Mouse (Mus musculus) stomach, postnatal 0 days (tissue): ENCODE data around the gene Fnbp1l. TPM values are rescaled to one million over a fixed set of nuclear protein-coding genes. Genes with fewer than 3 reads are reported as not detected.

ENCODE experiments used
- ATAC-seq: fragments of 200-750 bp; cut with Nextera tagmentation; 2 replicates; pipeline ENCODE4 v1.8.0; 2017; ENCODE audit not compliant: low FRiP score, low TSS enrichment
- DNase-seq: peaks from one replicate; pipeline ENCODE4 v3.0.0-alpha.2; 2016; ENCODE audit warnings: low spot score
- H3K27ac ChIP-seq: fragments of 300-500 bp; sonication (generic); replicated peaks from 2 replicates; pipeline ENCODE4 v1.5.1; 2014; ENCODE audit warnings: mild to moderate bottlenecking, control low read depth
- H3K27me3 ChIP-seq: fragments of 300-500 bp; sonication (generic); 2 replicates; pipeline ENCODE4 v1.6.1; 2014; ENCODE audit warnings: low read length; ENCODE audit not compliant: control insufficient read depth, insufficient read depth
- H3K36me3 ChIP-seq: fragments of 300-500 bp; sonication (generic); 2 replicates; pipeline ENCODE4 v1.6.1; 2014; ENCODE audit warnings: low read length, mixed read lengths; ENCODE audit not compliant: control insufficient read depth, insufficient read depth
- H3K4me1 ChIP-seq: fragments of 300-500 bp; sonication (generic); replicated peaks from 2 replicates; pipeline ENCODE4 v1.6.1; 2014; ENCODE audit warnings: antibody characterized with exemption; ENCODE audit not compliant: control insufficient read depth, insufficient read depth
- H3K4me2 ChIP-seq: fragments of 300-500 bp; sonication (generic); replicated peaks from 2 replicates; pipeline ENCODE4 v1.6.1; 2014; ENCODE audit warnings: low read depth, mild to moderate bottlenecking, control low read depth, moderate library complexity
- H3K4me3 ChIP-seq: fragments of 300-500 bp; sonication (generic); 2 replicates; pipeline ENCODE4 v1.5.1; 2014; ENCODE audit warnings: low read depth, low read length, control low read depth
- H3K9ac ChIP-seq: fragments of 300-500 bp; sonication (generic); 2 replicates; pipeline ENCODE4 v1.6.1; 2014; ENCODE audit warnings: mild to moderate bottlenecking, low read length, control low read depth, mixed read lengths
- H3K9me3 ChIP-seq: fragments of 300-500 bp; sonication (generic); 2 replicates; pipeline ENCODE4 v1.6.1; 2016; ENCODE audit warnings: low read length; ENCODE audit not compliant: control insufficient read depth
- CTCF ChIP-seq: IDR thresholded peaks from 2 replicates; pipeline ENCODE4 v1.5.1; 2016; ENCODE audit warnings: antibody characterized with exemption, low read depth, mild to moderate bottlenecking, moderate library complexity
- EP300 ChIP-seq: optimal IDR thresholded peaks from 2 replicates; pipeline ENCODE3; 2016; ENCODE audit warnings: antibody characterized with exemption
- WGBS: fragments of 180-500 bp; shearing (Covaris S2); extraction: QIAGEN DNeasy Blood & Tissue Kit; methylation state at CpG from one replicate; pipeline ENCODE4 v1.1.7; 2014; 5-methylcytosine and 5-hydroxymethylcytosine counted together
- polyA plus RNA-seq: library from polyadenylated mRNA; unstranded; fragments of >200 nt; fragmentation: Nextera tagmentation; extraction: Ambion mirVana; gene quantifications from 2 replicates; pipeline ENCODE4 v1.2.1, GENCODE M21; 2015

Gene Fnbp1l
- polyA plus RNA-seq, 1 experiment from 2014 or later = 20.8 TPM

- TF ChIP-seq CTCF (no peak), EP300 (no peak)
- 57% methylated on average over 10 of the region's 10 CpGs for WGBS
- no peaks in the 10 kb centered on the region for H3K27me3 ChIP-seq
- H3K4me3 ChIP-seq = no peak overlapping the region
- H3K36me3 ChIP-seq = no peaks in the 10 kb centered on the region
- no peak overlapping the region for H3K9ac ChIP-seq
- H3K4me2 ChIP-seq = 0 out of 2 replicates have a peak overlapping the region, but pooled peaks have one; percentile 1
- 0 out of 2 replicates have a peak, but pooled peaks cover 2% of the 10 kb centered on the region for H3K4me1 ChIP-seq
- peak overlapping the region; percentile 94 for H3K27ac ChIP-seq
- peak; percentile 43 for DNase-seq
- H3K9me3 ChIP-seq = no peaks in the 10 kb centered on the region
- ATAC-seq = no peak
Measured at GRCm38 (mm10) chr3:122510932-122511331, 108.6 kb downstream of the Fnbp1l start.

- peak overlapping the region; percentile 94 for H3K27ac ChIP-seq
- DNase-seq (peak; percentile 57), ATAC-seq (peak; percentile 19)
- H3K27me3 ChIP-seq = no peaks in the 10 kb centered on the region
- H3K36me3 ChIP-seq = no peaks in the 10 kb centered on the region
- TF ChIP-seq CTCF (no peak), EP300 (no peak)
- 67% methylated on average over 14 of the region's 14 CpGs for WGBS
- 0 out of 2 replicates have a peak, but pooled peaks cover 2% of the 10 kb centered on the region for H3K4me1 ChIP-seq
- no peak overlapping the region for H3K9ac ChIP-seq
- H3K4me2 ChIP-seq = 0 out of 2 replicates have a peak overlapping the region, but pooled peaks have one; percentile 14
- H3K4me3 ChIP-seq = no peak overlapping the region
- H3K9me3 ChIP-seq = no peaks in the 10 kb centered on the region
Measured at GRCm38 (mm10) chr3:122510240-122510750, 109.2 kb downstream of the Fnbp1l start.

DNA sequence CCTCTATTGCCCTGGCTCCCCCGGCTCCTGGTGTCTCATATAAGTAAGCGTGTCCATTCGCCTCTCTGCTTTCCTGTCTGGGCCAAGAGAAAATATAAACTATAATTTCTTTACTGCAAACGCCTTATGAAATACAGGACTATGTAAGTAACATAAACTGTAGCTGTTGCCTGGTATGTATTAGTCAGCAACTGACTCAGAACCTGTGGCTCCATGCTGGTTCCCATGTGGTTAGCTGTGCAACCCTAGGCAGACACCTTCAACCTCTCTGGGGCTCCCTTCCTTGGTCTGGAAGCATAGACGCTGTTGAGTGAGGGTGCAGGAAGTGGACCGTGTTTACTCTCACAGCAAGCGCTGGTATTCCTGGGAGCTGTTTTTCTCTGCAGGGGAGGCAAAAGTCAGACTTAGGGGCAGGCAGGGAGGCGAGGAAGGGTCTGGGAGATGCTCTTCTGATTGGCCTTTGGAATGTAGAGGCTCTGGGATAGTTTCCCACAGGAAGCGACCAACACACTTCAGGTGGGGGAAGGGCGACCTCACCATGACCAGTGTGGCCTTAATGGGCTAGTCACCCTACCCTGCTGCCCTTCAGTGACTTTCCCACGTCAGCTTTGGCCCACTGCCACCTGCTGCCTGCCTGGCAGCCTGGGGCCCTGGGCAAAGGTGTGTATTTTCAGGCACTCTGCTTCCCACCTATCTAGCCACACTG lies 109.8 kb downstream of the Fnbp1l start:
- 0 out of 2 replicates have a peak, but pooled peaks cover 2% of the 10 kb centered on the region for H3K4me1 ChIP-seq
- H3K27me3 ChIP-seq = no peaks in the 10 kb centered on the region
- no peaks in the 10 kb centered on the region for H3K9me3 ChIP-seq
- no peaks in the 10 kb centered on the region for H3K36me3 ChIP-seq
- peak overlapping the region; percentile 94 for H3K27ac ChIP-seq
- 44% methylated on average over 11 of the region's 11 CpGs for WGBS
- peak; percentile 65 for ATAC-seq
- TF ChIP-seq EP300 (no peak), CTCF (no peak)
- no peak overlapping the region for H3K9ac ChIP-seq
- H3K4me2 ChIP-seq = no peak overlapping the region
- H3K4me3 ChIP-seq = no peak overlapping the region
- DNase-seq = peak; percentile 93

DNA sequence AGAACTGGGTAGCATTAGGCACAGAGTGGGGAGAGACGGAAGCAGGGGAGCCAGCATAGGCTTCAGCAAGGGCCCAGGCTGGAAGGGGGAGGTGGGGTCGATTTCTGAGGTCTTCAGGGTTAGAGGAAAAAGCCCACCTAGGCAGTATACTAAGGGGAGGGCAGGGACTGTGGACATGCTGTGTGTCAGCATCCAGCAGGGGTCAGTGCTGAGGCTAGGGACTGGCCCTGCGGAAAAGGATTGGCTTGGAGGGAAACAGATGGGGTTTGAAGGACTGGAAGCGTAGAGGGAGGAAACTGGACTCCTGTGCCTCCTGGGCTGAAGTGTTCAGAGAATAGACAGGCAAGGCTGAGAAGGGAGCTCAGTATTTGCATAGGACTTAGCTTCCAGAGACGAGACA lies 110.4 kb downstream of the Fnbp1l start:
- no peaks in the 10 kb centered on the region for H3K36me3 ChIP-seq
- DNase-seq (peak; percentile 82), ATAC-seq (peak; percentile 43)
- WGBS = 43% methylated on average over 5 of the region's 5 CpGs
- no peak overlapping the region for H3K4me3 ChIP-seq
- H3K9me3 ChIP-seq = no peaks in the 10 kb centered on the region
- H3K9ac ChIP-seq = no peak overlapping the region
- TF ChIP-seq EP300 (no peak), CTCF (peak; percentile 95)
- peak overlapping the region; percentile 94 for H3K27ac ChIP-seq
- H3K27me3 ChIP-seq = no peaks in the 10 kb centered on the region
- 0 out of 2 replicates have a peak, but pooled peaks cover 2% of the 10 kb centered on the region for H3K4me1 ChIP-seq
- no peak overlapping the region for H3K4me2 ChIP-seq

DNA sequence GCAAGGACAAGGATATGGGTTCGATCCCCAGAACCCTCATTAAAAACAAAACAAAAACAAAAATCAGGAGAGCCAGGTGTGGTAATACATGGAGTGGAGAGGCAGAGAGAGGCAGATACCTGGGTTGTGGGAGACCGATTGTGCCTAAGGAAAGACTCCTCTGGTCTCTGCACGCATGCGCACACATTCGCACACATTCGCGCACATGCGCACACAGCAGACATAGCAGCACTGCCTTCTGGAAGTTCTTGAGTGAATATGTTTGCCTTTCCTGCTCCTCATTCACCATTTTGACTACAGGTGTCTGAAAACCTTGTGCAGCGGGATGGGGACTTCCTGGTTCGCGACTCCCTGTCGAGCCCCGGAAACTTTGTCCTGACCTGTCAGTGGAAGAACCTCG lies 111.7 kb downstream of the Fnbp1l start:
- no peak for TF ChIP-seq EP300
- no peak for TF ChIP-seq CTCF
- H3K36me3 ChIP-seq = no peaks in the 10 kb centered on the region
- ATAC-seq (no peak), DNase-seq (no peak)
- no peak overlapping the region for H3K4me3 ChIP-seq
- H3K4me2 ChIP-seq = no peak overlapping the region
- WGBS = 94% methylated on average over 14 of the region's 14 CpGs
- H3K27me3 ChIP-seq = no peaks in the 10 kb centered on the region
- no peak overlapping the region for H3K9ac ChIP-seq
- H3K27ac ChIP-seq = no peak overlapping the region
- no peaks in the 10 kb centered on the region for H3K9me3 ChIP-seq
- 0 out of 2 replicates have a peak, but pooled peaks cover 2% of the 10 kb centered on the region for H3K4me1 ChIP-seq
